Mouse (Mus musculus): ENCODE results near the gene Sde2. TPM values are rescaled to one million over a fixed set of nuclear protein-coding genes. Genes with fewer than 3 reads are reported as not detected.
A peak's percentile ranks its signal among the peaks of the same experiment; 100 is the strongest.

The Sde2 gene
- polyA plus RNA-seq, 1 experiment from 2014 or later = 28.7 TPM

GRCm38 (mm10) chr1:180839201-180839910 is 11.6 kb upstream of the Sde2 start:
- Histone ChIP-seq H3K4me3 (replicated peaks; ENCODE audit: low read depth, low read length) (no peak overlapping the region), H3K36me3 (ENCODE audit: control insufficient read depth, insufficient read depth, low read length) (no peaks in the 10 kb centered on the region), H3K9ac (replicated peaks; ENCODE audit: low read length) (no peak overlapping the region), H3K27ac (replicated peaks; ENCODE audit: low read depth, low read length) (no peak overlapping the region), H3K9me3 (ENCODE audit: control insufficient read depth, low read length) (no peaks in the 10 kb centered on the region), H3K27me3 (ENCODE audit: control insufficient read depth, insufficient read depth, low read length) (no peaks in the 10 kb centered on the region), H3K4me2 (ENCODE audit: low read length) (no peak overlapping the region), H3K4me1 (ENCODE audit: control insufficient read depth, insufficient read depth, low read length) (no peaks in the 10 kb centered on the region)
- no peak for DNase-seq
- WGBS = 69% methylated on average over 8 of the region's 8 CpGs
- ATAC-seq (ENCODE audit: low FRiP score, low TSS enrichment) = no peak

- Histone ChIP-seq H3K4me1 (ENCODE audit: control insufficient read depth, insufficient read depth, low read length) (no peaks in the 10 kb centered on the region), H3K36me3 (ENCODE audit: control insufficient read depth, insufficient read depth, low read length) (no peaks in the 10 kb centered on the region), H3K27ac (replicated peaks; ENCODE audit: low read depth, low read length) (no peak overlapping the region), H3K27me3 (ENCODE audit: control insufficient read depth, insufficient read depth, low read length) (no peaks in the 10 kb centered on the region), H3K9ac (replicated peaks; ENCODE audit: low read length) (no peak overlapping the region), H3K9me3 (ENCODE audit: control insufficient read depth, low read length) (no peaks in the 10 kb centered on the region), H3K4me2 (ENCODE audit: low read length) (no peak overlapping the region), H3K4me3 (replicated peaks; ENCODE audit: low read depth, low read length) (no peak overlapping the region)
- ATAC-seq (ENCODE audit: low FRiP score, low TSS enrichment) (no peak), DNase-seq (no peak)
- 87% methylated on average over 8 of the region's 8 CpGs for WGBS
These were observed 9.2 kb upstream of the Sde2 start for GRCm38 (mm10) chr1:180841561-180842300.

- Histone ChIP-seq H3K36me3 (ENCODE audit: control insufficient read depth, insufficient read depth, low read length) (no peaks in the 10 kb centered on the region), H3K9me3 (ENCODE audit: control insufficient read depth, low read length) (no peaks in the 10 kb centered on the region), H3K4me2 (ENCODE audit: low read length) (peak overlapping the region; percentile 91), H3K4me1 (ENCODE audit: control insufficient read depth, insufficient read depth, low read length) (peaks cover 36% of the 10 kb centered on the region), H3K27ac (replicated peaks; ENCODE audit: low read depth, low read length) (peak overlapping the region; percentile 99), H3K4me3 (replicated peaks; ENCODE audit: low read depth, low read length) (peak overlapping the region; percentile 28), H3K27me3 (ENCODE audit: control insufficient read depth, insufficient read depth, low read length) (no peaks in the 10 kb centered on the region), H3K9ac (replicated peaks; ENCODE audit: low read length) (peak overlapping the region; percentile 59)
- DNase-seq = peak; percentile 88
- peak; percentile 39; the same call in 1 of the 2 replicates for ATAC-seq (ENCODE audit: low FRiP score, low TSS enrichment)
- WGBS = 3% methylated on average over 9 of the region's 9 CpGs
These were observed 2.8 kb upstream of the Sde2 start for GRCm38 (mm10) chr1:180848114-180848510.

GRCm38 (mm10) chr1:180848511-180849241 is 2.3 kb upstream of the Sde2 start:
- ATAC-seq (ENCODE audit: low FRiP score, low TSS enrichment) (peak; percentile 24; the same call in 1 of the 2 replicates), DNase-seq (peak; percentile 76)
- Histone ChIP-seq H3K27ac (replicated peaks; ENCODE audit: low read depth, low read length) (peak overlapping the region; percentile 99), H3K4me1 (ENCODE audit: control insufficient read depth, insufficient read depth, low read length) (peaks cover 36% of the 10 kb centered on the region), H3K27me3 (ENCODE audit: control insufficient read depth, insufficient read depth, low read length) (no peaks in the 10 kb centered on the region), H3K9me3 (ENCODE audit: control insufficient read depth, low read length) (no peaks in the 10 kb centered on the region), H3K9ac (replicated peaks; ENCODE audit: low read length) (peak overlapping the region; percentile 59), H3K4me3 (replicated peaks; ENCODE audit: low read depth, low read length) (peak overlapping the region; percentile 28), H3K36me3 (ENCODE audit: control insufficient read depth, insufficient read depth, low read length) (no peaks in the 10 kb centered on the region), H3K4me2 (ENCODE audit: low read length) (peak overlapping the region; percentile 91)
- WGBS = 6% methylated on average over 11 of the region's 11 CpGs

- no peak for ATAC-seq (ENCODE audit: low FRiP score, low TSS enrichment)
- Histone ChIP-seq H3K4me2 (ENCODE audit: low read length) (peak overlapping the region; percentile 91), H3K27ac (replicated peaks; ENCODE audit: low read depth, low read length) (peak overlapping the region; percentile 99), H3K27me3 (ENCODE audit: control insufficient read depth, insufficient read depth, low read length) (no peaks in the 10 kb centered on the region), H3K9me3 (ENCODE audit: control insufficient read depth, low read length) (no peaks in the 10 kb centered on the region), H3K4me1 (ENCODE audit: control insufficient read depth, insufficient read depth, low read length) (peaks cover 36% of the 10 kb centered on the region), H3K36me3 (ENCODE audit: control insufficient read depth, insufficient read depth, low read length) (no peaks in the 10 kb centered on the region), H3K9ac (replicated peaks; ENCODE audit: low read length) (peak overlapping the region; percentile 79), H3K4me3 (replicated peaks; ENCODE audit: low read depth, low read length) (peak overlapping the region; percentile 78)
- WGBS = 19% methylated on average over 11 of the region's 11 CpGs
- DNase-seq = peak; percentile 68
These were observed 1.1 kb upstream of the Sde2 start for GRCm38 (mm10) chr1:180849701-180850301.

GRCm38 (mm10) chr1:180858763-180859162 is 7.8 kb downstream of the Sde2 start:
- Histone ChIP-seq H3K9me3 (ENCODE audit: control insufficient read depth, low read length) (no peaks in the 10 kb centered on the region), H3K9ac (replicated peaks; ENCODE audit: low read length) (no peak overlapping the region), H3K4me1 (ENCODE audit: control insufficient read depth, insufficient read depth, low read length) (no peaks in the 10 kb centered on the region), H3K36me3 (ENCODE audit: control insufficient read depth, insufficient read depth, low read length) (peaks cover 72% of the 10 kb centered on the region), H3K4me3 (replicated peaks; ENCODE audit: low read depth, low read length) (no peak overlapping the region), H3K4me2 (ENCODE audit: low read length) (no peak overlapping the region), H3K27me3 (ENCODE audit: control insufficient read depth, insufficient read depth, low read length) (no peaks in the 10 kb centered on the region), H3K27ac (replicated peaks; ENCODE audit: low read depth, low read length) (no peak overlapping the region)
- DNase-seq = no peak
- no peak for ATAC-seq (ENCODE audit: low FRiP score, low TSS enrichment)

- WGBS = 93% methylated on average over 6 of the region's 6 CpGs
- H3K36me3 ChIP-seq (ENCODE audit: control insufficient read depth, insufficient read depth, low read length) = peaks cover 79% of the 10 kb centered on the region
These were observed 9.1 kb downstream of the Sde2 start for GRCm38 (mm10) chr1:180860030-180860429.

GRCm38 (mm10) chr1:180863606-180864005 is 12.7 kb downstream of the Sde2 start:
- no peaks in the 10 kb centered on the region for H3K4me1 ChIP-seq (ENCODE audit: control insufficient read depth, insufficient read depth, low read length)
- peak; percentile 81 for DNase-seq
- H3K36me3 ChIP-seq (ENCODE audit: control insufficient read depth, insufficient read depth, low read length) = peaks cover 85% of the 10 kb centered on the region
- no peak overlapping the region for H3K9ac ChIP-seq (replicated peaks; ENCODE audit: low read length)
- H3K27me3 ChIP-seq (ENCODE audit: control insufficient read depth, insufficient read depth, low read length) = no peaks in the 10 kb centered on the region
- no peak for ATAC-seq (ENCODE audit: low FRiP score, low TSS enrichment)
- H3K4me2 ChIP-seq (ENCODE audit: low read length) = no peak overlapping the region
- no peak overlapping the region for H3K27ac ChIP-seq (replicated peaks; ENCODE audit: low read depth, low read length)
- 27% methylated on average over 1 of the region's 1 CpGs for WGBS
- no peak overlapping the region for H3K4me3 ChIP-seq (replicated peaks; ENCODE audit: low read depth, low read length)
- H3K9me3 ChIP-seq (ENCODE audit: control insufficient read depth, low read length) = no peaks in the 10 kb centered on the region

More at GRCm38 (mm10) chr1:180860030-180860429, 9.1 kb downstream of the Sde2 start:
- no peak overlapping the region for H3K4me2 ChIP-seq (ENCODE audit: low read length)
- H3K9me3 ChIP-seq (ENCODE audit: control insufficient read depth, low read length) = no peaks in the 10 kb centered on the region
- no peak overlapping the region for H3K4me3 ChIP-seq (replicated peaks; ENCODE audit: low read depth, low read length)
- no peak for DNase-seq
- no peaks in the 10 kb centered on the region for H3K4me1 ChIP-seq (ENCODE audit: control insufficient read depth, insufficient read depth, low read length)
- no peak for ATAC-seq (ENCODE audit: low FRiP score, low TSS enrichment)
- H3K27me3 ChIP-seq (ENCODE audit: control insufficient read depth, insufficient read depth, low read length) = no peaks in the 10 kb centered on the region
- H3K27ac ChIP-seq (replicated peaks; ENCODE audit: low read depth, low read length) = no peak overlapping the region
- no peak overlapping the region for H3K9ac ChIP-seq (replicated peaks; ENCODE audit: low read length)
